Mouse (Mus musculus): ENCODE results near the gene Gm9844. TPM values are rescaled to one million over a fixed set of nuclear protein-coding genes. Genes with fewer than 3 reads are reported as not detected.
"Not testable (repeated sequence)": the region's sequence is repeated elsewhere in the genome, so short reads cannot be mapped to it uniquely, and the experiment has no call there.

The Gm9844 gene
- polyA plus RNA-seq (2012; rRNA removed): not detected in 2 replicates

DNA sequence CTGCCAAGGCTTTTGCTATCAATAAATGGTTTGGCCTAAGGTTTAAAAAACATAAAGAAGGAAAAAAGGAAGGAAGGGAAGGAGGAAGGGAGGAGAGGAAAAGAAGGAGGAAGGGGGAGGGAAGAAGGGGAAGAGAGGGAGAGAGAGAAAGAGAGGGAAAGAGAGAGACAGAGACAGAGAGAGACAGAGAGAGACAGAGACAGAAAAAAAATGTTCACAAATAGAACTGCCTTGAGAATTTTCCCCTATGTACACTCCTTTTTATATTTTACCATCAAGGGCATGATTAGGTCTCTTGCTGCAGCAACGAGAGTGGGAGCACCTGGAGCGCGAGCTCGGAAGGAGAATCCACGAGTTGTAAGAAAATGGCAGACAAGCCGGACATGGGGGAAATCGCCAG lies at the start of gene Gm9844:
Gene Gm9844 (plus strand): TSS at position 301 of the 400 bp plus-strand sequence.
- Histone ChIP-seq H3K4me1 (ENCODE audit: control insufficient read depth, insufficient read depth, insufficient read length, low read length) (no peaks in the 10 kb centered on the region), H3K27ac (ENCODE audit: insufficient read depth, low read depth, low read length) (no peak within 1 kb of the TSS), H3K4me3 (ENCODE audit: low read depth, low read length) (no peak within 1 kb of the TSS), H3K27me3 (ENCODE audit: control insufficient read depth, insufficient read depth, low read length) (no peaks in the 10 kb centered on the region), H3K36me3 (ENCODE audit: control insufficient read depth, insufficient read depth, low read length) (no peaks in the 10 kb centered on the region)
- 80% methylated on average over 7 of the region's 7 CpGs for WGBS
- TF ChIP-seq POLR2A (IDR thresholded peaks at IDR 0.05; ENCODE audit: low read depth, low read length) (no peak), CTCF (IDR thresholded peaks at IDR 0.05; ENCODE audit: extremely low read depth, insufficient read length, insufficient replicate concordance, low read depth, low read length) (no peak)

DNA sequence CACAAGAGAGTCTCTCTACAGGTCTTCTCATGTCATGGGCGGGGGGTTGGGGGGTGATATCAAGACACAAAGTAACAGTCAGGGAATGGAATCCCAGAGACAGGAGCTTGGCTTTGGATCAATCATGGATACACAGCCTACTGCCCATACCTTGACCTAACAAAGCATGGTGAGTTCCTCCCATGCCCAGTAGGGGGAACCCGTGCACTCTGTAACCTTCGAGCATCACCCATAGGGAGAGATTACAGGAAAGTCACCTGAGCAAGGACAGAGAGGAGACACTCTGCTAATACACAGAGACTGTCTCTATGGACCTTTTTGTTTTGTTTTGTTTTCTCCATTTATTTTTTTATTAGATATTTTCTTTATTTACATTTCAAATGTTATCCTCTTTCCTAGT lies 44.5 kb upstream of the Gm9844 start:
- TF ChIP-seq CTCF (IDR thresholded peaks at IDR 0.05; ENCODE audit: extremely low read depth, insufficient read length, insufficient replicate concordance, low read depth, low read length): peak; percentile 70; the same call in 1 of the 2 replicates
- TF ChIP-seq POLR2A (IDR thresholded peaks at IDR 0.05; ENCODE audit: low read depth, low read length): no peak
- no peak overlapping the region for H3K4me3 ChIP-seq (ENCODE audit: low read depth, low read length)
- 2% methylated on average over 3 of the region's 3 CpGs for WGBS

DNA sequence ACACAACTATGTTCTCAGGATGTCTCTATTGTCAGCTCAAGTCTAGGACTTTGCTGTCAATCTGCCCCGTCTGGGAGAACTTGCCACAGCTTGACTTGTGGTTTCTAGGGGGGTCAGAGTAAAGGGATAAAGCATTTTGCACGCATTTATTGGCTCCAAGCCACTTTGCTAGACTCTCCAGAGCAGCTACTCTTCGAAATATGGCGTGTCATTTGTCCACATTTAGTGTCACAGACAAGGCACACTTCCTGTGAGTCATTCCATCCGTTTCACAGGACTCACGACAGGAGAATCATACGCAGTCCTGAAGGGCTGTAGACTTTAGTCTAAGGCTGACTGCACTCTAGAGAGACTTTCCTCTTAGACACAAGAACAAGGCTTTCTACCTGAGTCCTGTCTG lies 37.6 kb upstream of the Gm9844 start:
- WGBS: 55% methylated on average over 7 of the region's 7 CpGs
- no peaks in the 10 kb centered on the region for H3K27me3 ChIP-seq (ENCODE audit: control insufficient read depth, insufficient read depth, low read length)
- H3K4me3 ChIP-seq (ENCODE audit: low read depth, low read length): no peak overlapping the region
- no peak overlapping the region for H3K27ac ChIP-seq (ENCODE audit: insufficient read depth, low read depth, low read length)
- H3K4me1 ChIP-seq (ENCODE audit: control insufficient read depth, insufficient read depth, insufficient read length, low read length): no peaks in the 10 kb centered on the region
- TF ChIP-seq POLR2A (IDR thresholded peaks at IDR 0.05; ENCODE audit: low read depth, low read length): no peak
- no peak for TF ChIP-seq CTCF (IDR thresholded peaks at IDR 0.05; ENCODE audit: extremely low read depth, insufficient read length, insufficient replicate concordance, low read depth, low read length)
- no peaks in the 10 kb centered on the region for H3K36me3 ChIP-seq (ENCODE audit: control insufficient read depth, insufficient read depth, low read length)

More for the DNA sequence above, 44.5 kb upstream of the Gm9844 start:
- H3K4me1 ChIP-seq (ENCODE audit: control insufficient read depth, insufficient read depth, insufficient read length, low read length): no peaks in the 10 kb centered on the region
- no peak overlapping the region for H3K27ac ChIP-seq (ENCODE audit: insufficient read depth, low read depth, low read length)
- H3K27me3 ChIP-seq (ENCODE audit: control insufficient read depth, insufficient read depth, low read length): no peaks in the 10 kb centered on the region
- no peaks in the 10 kb centered on the region for H3K36me3 ChIP-seq (ENCODE audit: control insufficient read depth, insufficient read depth, low read length)

DNA sequence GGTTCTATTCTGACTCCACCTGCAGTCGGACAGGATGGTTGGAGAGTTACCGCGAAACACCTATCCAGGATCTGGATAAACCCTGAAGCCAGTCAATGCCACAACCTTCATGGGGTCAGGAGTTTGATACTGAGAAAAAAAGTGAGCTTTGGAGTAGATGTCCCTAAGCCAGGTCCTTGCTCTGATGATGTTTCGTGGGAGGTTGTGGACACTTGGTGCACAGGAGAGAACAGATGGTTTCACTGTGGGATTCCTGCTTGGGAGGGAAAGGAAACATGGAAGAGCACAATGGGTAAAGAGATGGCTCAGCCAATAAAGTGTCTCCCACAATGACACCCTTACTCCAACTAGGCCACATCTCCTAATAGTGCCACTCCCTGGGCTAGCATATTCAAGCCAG lies 34.8 kb upstream of the Gm9844 start:
- no peak overlapping the region for H3K4me3 ChIP-seq (ENCODE audit: low read depth, low read length)
- no peak overlapping the region for H3K27ac ChIP-seq (ENCODE audit: insufficient read depth, low read depth, low read length)
- no peaks in the 10 kb centered on the region for H3K27me3 ChIP-seq (ENCODE audit: control insufficient read depth, insufficient read depth, low read length)
- no peaks in the 10 kb centered on the region for H3K36me3 ChIP-seq (ENCODE audit: control insufficient read depth, insufficient read depth, low read length)
- no peaks in the 10 kb centered on the region for H3K4me1 ChIP-seq (ENCODE audit: control insufficient read depth, insufficient read depth, insufficient read length, low read length)
- no peak for TF ChIP-seq POLR2A (IDR thresholded peaks at IDR 0.05; ENCODE audit: low read depth, low read length)
- TF ChIP-seq CTCF (IDR thresholded peaks at IDR 0.05; ENCODE audit: extremely low read depth, insufficient read length, insufficient replicate concordance, low read depth, low read length): no peak
- WGBS: 91% methylated on average over 4 of the region's 4 CpGs

DNA sequence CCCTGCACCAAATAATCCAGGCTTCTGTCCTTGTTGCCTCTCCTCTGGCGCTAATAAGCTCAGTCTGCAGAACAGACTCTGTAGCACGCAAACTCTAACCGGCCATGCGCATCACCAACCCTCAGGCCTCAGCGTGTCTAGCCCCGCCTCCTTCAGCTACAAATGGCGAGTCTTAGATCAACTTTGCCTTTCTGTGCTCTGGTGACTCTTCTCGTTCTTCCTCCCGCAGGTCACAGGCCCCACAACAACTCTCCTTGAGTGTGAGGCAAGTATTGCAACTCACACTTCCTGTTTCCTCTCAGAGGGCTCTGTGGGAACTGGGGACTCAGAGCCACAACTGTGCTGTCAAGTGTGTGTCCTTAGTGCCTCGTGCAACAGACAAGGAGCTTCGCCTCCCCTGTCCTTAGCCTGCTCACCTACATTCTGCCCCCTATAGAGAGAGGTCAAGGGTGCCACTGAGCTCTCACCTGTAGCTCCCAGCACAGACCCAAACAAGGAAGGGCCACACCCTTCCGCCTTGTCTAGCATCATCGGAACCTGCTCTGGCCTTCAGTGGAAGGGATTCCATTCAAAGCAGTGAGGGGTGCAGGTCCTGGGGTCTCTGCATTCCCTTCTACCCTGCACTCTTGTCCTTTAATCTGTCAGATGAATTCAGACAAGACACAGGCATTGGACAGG lies 23.1 kb upstream of the Gm9844 start:
- WGBS: 52% methylated on average over 13 of the region's 13 CpGs
- peak overlapping the region; percentile 74 for H3K27ac ChIP-seq (ENCODE audit: insufficient read depth, low read depth, low read length)
- H3K4me3 ChIP-seq (ENCODE audit: low read depth, low read length); H3K27me3 ChIP-seq (ENCODE audit: control insufficient read depth, insufficient read depth, low read length); H3K4me1 ChIP-seq (ENCODE audit: control insufficient read depth, insufficient read depth, insufficient read length, low read length); H3K36me3 ChIP-seq (ENCODE audit: control insufficient read depth, insufficient read depth, low read length): not testable (repeated sequence)

DNA sequence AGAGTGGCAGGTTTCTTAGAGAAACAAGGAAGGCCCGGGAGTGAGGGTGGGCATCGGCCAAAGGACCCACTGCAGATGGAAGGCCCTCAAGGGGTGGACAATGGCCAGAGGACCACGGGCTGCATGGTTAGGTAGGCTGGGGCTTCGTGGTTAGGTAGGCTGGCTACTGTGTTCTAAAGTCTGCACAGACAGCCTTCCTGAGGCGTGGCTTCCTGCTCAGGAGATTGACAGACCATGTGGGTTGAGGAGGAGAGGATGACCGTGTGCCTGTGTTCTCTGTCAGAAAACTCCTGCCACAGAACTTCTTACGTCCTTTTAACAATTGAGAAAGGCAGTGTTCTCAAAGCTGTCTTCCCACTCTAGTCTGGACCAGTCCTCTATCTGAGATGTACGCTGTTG lies 22.6 kb upstream of the Gm9844 start:
- Histone ChIP-seq H3K4me3 (ENCODE audit: low read depth, low read length) (no peak overlapping the region), H3K27ac (ENCODE audit: insufficient read depth, low read depth, low read length) (peak overlapping the region; percentile 74; the same call in 1 of the 2 replicates), H3K36me3 (ENCODE audit: control insufficient read depth, insufficient read depth, low read length) (no peaks in the 10 kb centered on the region), H3K4me1 (ENCODE audit: control insufficient read depth, insufficient read depth, insufficient read length, low read length) (no peaks in the 10 kb centered on the region), H3K27me3 (ENCODE audit: control insufficient read depth, insufficient read depth, low read length) (no peaks in the 10 kb centered on the region)
- WGBS: 67% methylated on average over 8 of the region's 8 CpGs
- TF ChIP-seq POLR2A (IDR thresholded peaks at IDR 0.05; ENCODE audit: low read depth, low read length) (no peak), CTCF (IDR thresholded peaks at IDR 0.05; ENCODE audit: extremely low read depth, insufficient read length, insufficient replicate concordance, low read depth, low read length) (no peak)

DNA sequence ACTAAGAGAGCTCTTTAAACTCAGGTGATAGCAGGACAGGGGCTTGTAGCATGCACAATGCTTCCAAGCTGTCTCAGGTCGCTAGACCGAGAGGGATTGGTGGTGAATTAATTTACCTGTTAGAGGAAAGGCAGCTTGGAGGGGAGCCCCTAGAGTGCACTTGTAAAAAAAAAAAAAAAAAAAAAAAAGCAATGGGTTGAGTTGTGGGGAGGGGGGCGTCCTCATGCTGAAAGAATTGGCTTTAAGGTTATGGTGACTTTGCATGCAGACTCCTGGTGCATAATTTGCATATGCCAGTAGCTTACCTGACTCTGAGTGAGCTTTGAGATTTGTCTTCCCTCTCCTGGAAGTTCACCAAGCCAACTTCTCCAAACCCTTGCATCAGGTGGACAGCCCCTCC lies 21.7 kb upstream of the Gm9844 start:
- Histone ChIP-seq H3K36me3 (ENCODE audit: control insufficient read depth, insufficient read depth, low read length) (no peaks in the 10 kb centered on the region), H3K4me1 (ENCODE audit: control insufficient read depth, insufficient read depth, insufficient read length, low read length) (no peaks in the 10 kb centered on the region), H3K27me3 (ENCODE audit: control insufficient read depth, insufficient read depth, low read length) (no peaks in the 10 kb centered on the region), H3K4me3 (ENCODE audit: low read depth, low read length) (no peak overlapping the region), H3K27ac (ENCODE audit: insufficient read depth, low read depth, low read length) (no peak overlapping the region)
- no peak for TF ChIP-seq POLR2A (IDR thresholded peaks at IDR 0.05; ENCODE audit: low read depth, low read length)
- no peak for TF ChIP-seq CTCF (IDR thresholded peaks at IDR 0.05; ENCODE audit: extremely low read depth, insufficient read length, insufficient replicate concordance, low read depth, low read length)
- 61% methylated on average over 3 of the region's 3 CpGs for WGBS
